Mouse (Mus musculus) gastrocnemius, postnatal 36 days (tissue): ENCODE measurements at regions not wholly inside any gene's neighbourhood (a gene's known extent, or its start where the extent isn't known, plus 50 kb on each side); places are given as distances from the start of the nearest gene placed in this dataset.

ENCODE experiments used
- DNase-seq, 2 experiments: peaks; one replicate each; pipeline ENCODE4 v3.0.0; 2022
- intact Hi-C: fragments of 180-260 bp; cut with DNase I; formaldehyde crosslinking; loops from one replicate; pipeline ENCODE4 v1.15.1; 2025

- intact Hi-C loops: loop anchor here (10.0 kb wide), 1 partner anchor 755 kb away; no protein-coding TSS in a partner anchor
- peak; percentile 12 to 22 for DNase-seq
Observed at GRCm38 (mm10) chrX:163669886-163670285, 91.2 kb downstream of the Rnf138rt1 start.
